Mouse (Mus musculus): ENCODE measurements around the gene Cry2.
A peak's percentile ranks its signal among the peaks of the same experiment; 100 is the strongest.

Gene Cry2

GRCm38 (mm10) chr2:92444376-92444775 lies 10.5 kb upstream of the Cry2 start:
- DNase-seq (ENCODE audit: low spot score), result no peak

- no peak for DNase-seq (ENCODE audit: low spot score)
Measured at GRCm38 (mm10) chr2:92443313-92443712, 9.5 kb upstream of the Cry2 start.

- DNase-seq (ENCODE audit: low spot score), result no peak
Measured at GRCm38 (mm10) chr2:92442419-92443001, 8.7 kb upstream of the Cry2 start.

GRCm38 (mm10) chr2:92440432-92440831 lies 6.6 kb upstream of the Cry2 start:
- DNase-seq (ENCODE audit: low spot score), result no peak

GRCm38 (mm10) chr2:92438567-92438966 lies 4.7 kb upstream of the Cry2 start:
- DNase-seq (ENCODE audit: low spot score), result no peak

- DNase-seq (ENCODE audit: low spot score), result peak; percentile 90
Measured at GRCm38 (mm10) chr2:92437875-92438274, 4.0 kb upstream of the Cry2 start.

GRCm38 (mm10) chr2:92437366-92437765 lies 3.5 kb upstream of the Cry2 start:
- DNase-seq (ENCODE audit: low spot score), result no peak

GRCm38 (mm10) chr2:92435023-92435422 lies 1.2 kb upstream of the Cry2 start:
- peak; percentile 31 for DNase-seq (ENCODE audit: low spot score)

- DNase-seq (ENCODE audit: low spot score), result peak; percentile 53
Measured at GRCm38 (mm10) chr2:92434375-92434745, 517 bp upstream of the Cry2 start.

- peak; percentile 78 for DNase-seq (ENCODE audit: low spot score)
Measured at GRCm38 (mm10) chr2:92432299-92433295, 1.2 kb downstream of the Cry2 start.

- DNase-seq (ENCODE audit: low spot score), result peak; percentile 58
Measured at GRCm38 (mm10) chr2:92431611-92432179, 2.1 kb downstream of the Cry2 start.

- DNase-seq (ENCODE audit: low spot score), result peak; percentile 83
Measured at GRCm38 (mm10) chr2:92430723-92431541, 2.9 kb downstream of the Cry2 start.

GRCm38 (mm10) chr2:92430089-92430488 lies 3.8 kb downstream of the Cry2 start:
- no peak for DNase-seq (ENCODE audit: low spot score)

- DNase-seq (ENCODE audit: low spot score), result peak; percentile 74
Measured at GRCm38 (mm10) chr2:92427882-92428281, 6.0 kb downstream of the Cry2 start.

- no peak for DNase-seq (ENCODE audit: low spot score)
Measured at GRCm38 (mm10) chr2:92426426-92426825, 7.4 kb downstream of the Cry2 start.

GRCm38 (mm10) chr2:92425366-92425765 lies 8.5 kb downstream of the Cry2 start:
- peak; percentile 30 for DNase-seq (ENCODE audit: low spot score)

GRCm38 (mm10) chr2:92424462-92425308 lies 9.2 kb downstream of the Cry2 start:
- DNase-seq (ENCODE audit: low spot score), result peak; percentile 80

GRCm38 (mm10) chr2:92423702-92424461 lies 10.0 kb downstream of the Cry2 start:
- DNase-seq (ENCODE audit: low spot score), result peak; percentile 85

GRCm38 (mm10) chr2:92423156-92423555 lies 10.7 kb downstream of the Cry2 start:
- DNase-seq (ENCODE audit: low spot score), result no peak

- DNase-seq (ENCODE audit: low spot score), result peak; percentile 57
Measured at GRCm38 (mm10) chr2:92422388-92423135, 11.3 kb downstream of the Cry2 start.

Measured in MN1 (cell line).